Mouse (Mus musculus) fat pad, adult 2 months (tissue): ENCODE data around the gene Polk.
A peak's percentile ranks its signal among the peaks of the same experiment; 100 is the strongest.

Experiments
- DNase-seq: peaks from one replicate; pipeline ENCODE4 v3.0.0-alpha.2; 2011; ENCODE audit warnings: low read depth, low spot score; ENCODE audit errors: extremely low read depth

Polk gene

DNA sequence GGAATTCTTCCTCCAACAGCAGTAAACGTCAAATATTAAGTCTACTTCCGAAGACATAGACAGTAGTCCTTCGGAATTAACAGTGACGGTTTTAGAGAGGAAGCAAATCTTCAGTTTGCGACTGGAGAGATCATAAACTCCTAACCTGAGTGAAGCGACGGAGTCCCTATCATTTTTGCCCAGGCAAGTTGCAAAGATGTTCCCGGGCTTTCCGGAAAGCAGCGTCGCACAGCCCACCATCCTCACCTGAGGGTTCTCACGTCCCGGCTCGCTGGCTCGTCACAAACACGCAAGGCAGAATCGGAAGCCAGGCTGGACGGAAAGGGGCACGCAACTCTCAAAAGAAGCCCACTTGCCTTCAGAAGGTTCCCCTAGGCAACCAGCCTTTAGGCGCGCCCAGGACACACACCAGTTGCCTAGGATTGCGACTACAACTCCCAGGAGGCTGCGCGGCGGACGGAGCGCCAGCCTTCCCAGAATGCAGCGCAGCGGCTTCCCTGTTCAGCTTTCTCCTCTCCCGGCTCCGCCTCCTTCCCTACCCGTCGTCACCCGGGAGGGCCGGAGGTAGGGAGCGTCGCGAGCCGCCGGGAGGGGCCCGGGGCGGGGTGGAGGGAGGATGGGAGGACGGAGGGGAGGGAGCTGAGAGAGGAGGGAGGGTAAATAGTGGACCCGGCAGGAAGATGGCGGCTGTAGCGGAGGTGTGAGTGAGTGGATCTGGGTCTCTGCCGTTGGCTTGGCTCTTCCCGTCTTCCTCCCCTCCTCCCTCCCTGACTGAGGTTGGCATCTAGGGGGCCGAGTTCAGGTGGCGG is at the start of gene Polk, which contains the start of gene Col4a3bp:
Gene Polk (minus strand): TSS at position 499 of the 809 bp plus-strand sequence.
Gene Col4a3bp (plus strand): TSS at position 538 of the 809 bp plus-strand sequence.
- peak; percentile 61 for DNase-seq

DNA sequence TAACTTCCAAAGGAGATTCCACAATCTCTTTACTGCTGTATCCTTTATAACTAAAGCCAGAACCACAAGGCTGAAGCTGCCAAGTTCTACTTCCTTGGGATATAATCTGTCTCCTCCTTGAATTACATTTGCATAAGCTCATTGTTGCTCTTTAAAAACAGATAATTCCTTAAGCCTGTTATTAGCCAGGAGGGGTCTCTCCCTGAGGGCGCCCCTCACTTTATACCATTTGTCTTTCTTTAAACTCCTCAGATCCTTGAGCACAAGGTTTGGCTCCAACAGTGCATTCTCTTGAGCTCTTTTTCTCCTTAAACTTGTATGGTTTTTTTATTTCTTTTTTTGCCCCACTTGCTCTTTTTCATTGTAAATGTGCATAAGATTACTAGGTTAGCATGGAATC is 46.3 kb upstream of the Polk start:
- no peak for DNase-seq

DNA sequence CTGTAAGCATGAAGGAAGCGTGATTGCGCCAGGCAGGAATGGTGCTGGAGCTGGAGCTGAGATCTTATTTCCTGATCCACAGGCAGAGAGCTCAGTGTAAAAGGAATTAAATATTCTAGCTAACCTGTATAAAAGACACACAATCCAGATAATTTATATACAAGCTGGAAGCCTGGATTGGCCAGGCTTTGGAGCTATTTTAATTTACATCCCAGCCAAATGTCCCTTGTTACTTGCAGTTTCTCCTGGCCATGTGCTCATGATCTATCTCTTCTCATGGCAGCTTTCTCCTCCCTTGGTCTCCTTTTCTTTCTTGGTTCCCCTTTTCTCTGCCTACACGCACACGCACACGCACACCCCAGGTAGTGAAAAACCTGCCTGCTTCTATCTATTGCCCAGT is 44.2 kb upstream of the Polk start:
- no peak for DNase-seq

DNA sequence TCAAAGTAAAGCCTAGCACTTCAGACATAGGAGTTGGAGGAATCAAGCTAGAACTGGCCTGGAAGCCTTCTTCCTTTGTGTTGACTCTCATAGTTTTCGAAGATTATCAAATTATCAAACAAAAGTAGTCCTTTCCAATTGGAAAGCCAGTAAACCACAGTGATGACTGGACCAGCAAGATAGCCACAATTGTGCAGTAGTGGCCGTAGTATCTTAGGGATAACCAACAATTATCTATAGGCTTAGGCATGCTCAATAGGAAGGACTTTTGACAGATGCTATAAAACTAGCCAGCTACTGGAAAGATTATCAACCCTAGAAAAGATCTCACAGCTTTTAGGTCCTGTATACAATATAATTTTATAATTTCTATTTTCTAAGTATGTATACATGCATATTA is 41.8 kb upstream of the Polk start:
- DNase-seq, result no peak

DNA sequence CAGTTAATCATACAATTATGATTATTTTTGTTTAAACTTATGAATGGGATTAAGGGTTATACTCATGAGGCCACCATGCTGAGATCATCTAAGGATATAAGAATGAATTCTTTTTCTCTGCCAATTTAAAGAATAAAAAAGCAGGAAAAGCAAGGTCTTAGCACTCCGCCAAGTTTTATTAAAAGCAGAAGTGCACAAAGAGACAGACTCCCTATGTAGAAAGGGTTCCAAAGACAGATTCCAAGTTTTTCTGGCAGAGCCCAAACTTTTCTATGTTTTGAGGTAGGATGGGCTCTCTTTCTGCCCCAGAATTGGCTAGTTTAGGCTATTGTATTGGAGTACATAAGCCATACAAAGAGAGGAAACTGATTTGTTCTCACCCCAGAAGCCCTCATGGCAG is 37.6 kb upstream of the Polk start:
- no peak for DNase-seq

DNA sequence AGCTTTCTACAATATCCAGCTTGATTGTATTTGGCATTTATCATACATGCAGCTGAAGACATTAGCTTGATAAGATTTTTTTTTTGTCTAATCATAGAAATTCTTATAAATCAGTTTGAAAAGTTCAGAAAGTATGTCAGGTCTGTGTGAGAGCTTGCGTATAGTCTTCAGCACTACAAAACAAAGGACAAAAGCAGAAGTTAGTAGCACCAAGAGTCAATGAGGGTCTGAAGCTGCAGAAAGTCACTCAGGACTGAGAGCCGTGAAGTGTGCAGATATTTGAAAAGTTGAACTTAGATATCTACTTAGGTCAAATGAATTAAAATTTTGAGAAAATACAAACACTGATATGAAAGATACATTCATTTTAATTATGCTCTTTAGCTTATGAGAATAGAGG is 36.7 kb upstream of the Polk start:
- DNase-seq, result no peak

DNA sequence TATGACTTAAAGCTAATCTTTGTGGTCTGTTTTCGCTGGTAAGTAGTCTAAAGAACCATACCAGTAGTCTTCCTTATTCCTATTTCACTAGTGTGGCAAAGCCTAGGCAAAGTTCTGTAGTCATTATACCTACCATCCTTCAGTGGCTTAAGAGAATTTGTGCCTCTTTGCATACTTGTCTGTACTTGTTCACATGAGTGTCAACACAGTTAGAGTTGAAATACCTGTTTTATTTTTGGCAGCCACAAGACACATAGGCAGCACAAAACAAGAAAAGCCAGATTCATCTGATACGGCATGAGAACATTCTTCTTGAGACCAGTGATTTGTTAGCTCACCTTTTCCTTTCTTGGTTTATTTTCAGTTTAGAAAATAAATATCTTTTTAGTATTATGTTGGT is 31.8 kb upstream of the Polk start:
- peak; percentile 95 for DNase-seq

DNA sequence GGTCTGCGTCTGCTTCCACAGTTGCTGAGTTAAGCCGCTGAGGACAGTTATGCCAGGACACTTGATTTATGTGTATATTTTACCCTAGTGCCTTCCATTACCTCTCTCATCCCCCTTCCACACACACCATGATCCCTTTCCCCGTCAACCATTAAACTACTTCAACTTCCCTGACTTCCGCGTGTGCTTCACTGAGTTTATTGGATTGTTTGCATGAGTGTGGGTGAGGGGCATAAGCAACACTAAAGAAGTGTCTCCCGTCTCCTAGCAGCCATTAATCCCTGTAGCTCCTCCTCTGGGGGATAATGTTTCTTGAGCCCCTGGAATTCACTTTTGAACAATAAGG is 28.6 kb upstream of the Polk start:
- no peak for DNase-seq

DNA sequence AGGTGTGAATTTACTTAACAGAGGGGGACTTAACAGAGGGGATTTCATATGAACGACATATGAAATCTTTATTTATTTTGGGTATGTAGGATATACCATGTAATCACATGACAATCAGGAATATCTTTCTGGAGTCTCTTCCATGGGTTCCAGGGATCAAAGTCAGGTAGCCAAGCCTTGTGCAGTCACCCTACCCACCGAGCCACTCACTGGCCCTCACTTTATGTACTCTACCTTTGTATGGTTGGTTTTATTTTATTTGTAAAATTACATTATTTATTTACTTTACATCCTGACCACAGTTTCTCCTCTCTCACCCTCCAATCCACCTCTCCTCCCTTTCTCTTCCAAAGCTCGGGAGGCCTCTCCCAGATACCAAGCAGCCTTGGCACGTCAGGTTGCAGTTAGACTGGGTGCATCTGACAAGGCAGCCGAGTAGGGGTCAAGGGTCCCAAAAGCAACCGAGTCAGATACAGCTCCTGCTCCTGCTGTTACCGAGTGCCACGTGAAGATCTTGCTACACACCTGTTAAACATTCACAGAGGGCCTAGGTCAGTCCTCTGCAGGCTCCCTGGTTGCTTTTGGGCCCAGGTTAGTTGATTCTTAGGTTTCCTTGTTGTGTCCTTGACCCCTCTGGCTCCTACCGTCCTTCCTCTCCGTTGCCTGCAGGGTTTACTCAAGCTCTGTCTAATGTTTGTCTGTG is 28.1 kb upstream of the Polk start:
- no peak for DNase-seq

DNA sequence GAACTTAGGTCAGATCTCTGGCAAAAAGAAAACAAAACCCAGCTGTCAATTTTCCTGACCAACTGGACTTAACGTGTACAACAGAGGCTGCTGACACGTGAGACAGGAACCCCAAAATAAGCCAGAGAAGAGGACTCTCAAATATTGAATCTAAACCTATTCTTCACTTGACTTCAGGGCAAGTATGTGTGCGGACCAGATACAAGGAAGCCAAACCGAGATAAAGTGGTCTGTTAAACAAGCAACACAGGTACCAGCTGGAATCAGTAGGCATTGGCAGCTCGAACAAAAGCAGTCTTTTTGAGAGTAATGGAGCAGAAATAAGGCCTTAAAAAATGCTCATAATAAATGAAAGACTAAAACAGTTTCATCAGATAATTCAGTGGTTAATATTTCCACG is 25.6 kb upstream of the Polk start:
- no peak for DNase-seq

DNA sequence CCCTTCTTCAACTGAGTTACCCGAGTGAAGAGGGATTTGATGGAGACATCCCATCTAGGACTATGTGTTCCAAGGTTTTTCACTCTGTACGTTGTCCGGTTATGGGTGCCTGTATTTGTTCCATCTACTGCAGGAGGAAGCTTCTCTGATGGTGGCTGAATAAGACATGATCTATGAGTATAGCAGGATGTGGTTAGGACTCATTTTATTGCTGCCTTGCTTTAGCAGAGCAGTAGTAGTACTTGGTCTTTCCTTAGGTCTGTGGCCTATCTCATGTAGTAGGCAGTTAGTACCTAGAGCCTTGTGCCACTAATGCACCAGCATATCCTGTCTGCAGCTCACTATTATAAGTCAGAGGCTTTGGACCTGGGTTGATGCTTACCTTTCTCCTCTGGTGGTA is 12.7 kb upstream of the Polk start:
- no peak for DNase-seq

DNA sequence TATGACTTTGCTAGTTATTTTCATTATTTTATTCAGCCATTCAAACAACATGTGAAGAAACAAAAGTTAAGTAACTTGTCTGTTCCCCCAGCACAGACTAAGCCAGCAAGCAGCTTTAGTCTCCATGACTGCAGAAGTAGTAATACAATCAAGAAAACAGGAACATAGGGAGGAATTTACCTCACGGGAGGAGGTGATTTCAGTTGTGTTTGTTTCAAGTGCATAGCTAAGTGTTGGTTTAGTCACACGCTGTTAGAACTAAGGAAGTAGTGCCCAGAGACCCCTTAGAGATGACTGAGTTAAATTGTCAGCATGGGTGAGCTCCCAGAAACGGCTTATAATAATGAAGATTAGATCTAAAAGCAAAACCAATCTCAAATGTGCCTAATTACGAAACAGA is 5.6 kb upstream of the Polk start:
- DNase-seq, result no peak

DNA sequence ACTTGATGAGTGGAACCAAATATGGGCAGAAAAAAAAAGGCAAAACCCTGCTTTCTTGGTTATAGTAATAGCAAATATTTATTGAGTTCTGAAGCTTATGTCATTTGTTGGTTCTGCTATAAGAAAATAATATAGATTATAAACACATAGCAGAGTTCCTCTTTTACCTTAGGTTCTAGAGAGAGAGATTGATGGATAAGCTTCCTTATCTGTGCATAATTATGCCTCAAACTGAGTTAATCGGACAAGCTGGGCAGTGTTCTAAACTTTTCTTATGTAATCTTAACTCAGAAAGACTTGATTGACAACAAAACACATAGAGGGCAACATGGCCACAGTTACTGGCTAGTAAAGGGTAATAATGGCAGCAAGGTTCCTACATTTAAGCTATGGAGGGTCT is 4.9 kb upstream of the Polk start:
- no peak for DNase-seq

DNA sequence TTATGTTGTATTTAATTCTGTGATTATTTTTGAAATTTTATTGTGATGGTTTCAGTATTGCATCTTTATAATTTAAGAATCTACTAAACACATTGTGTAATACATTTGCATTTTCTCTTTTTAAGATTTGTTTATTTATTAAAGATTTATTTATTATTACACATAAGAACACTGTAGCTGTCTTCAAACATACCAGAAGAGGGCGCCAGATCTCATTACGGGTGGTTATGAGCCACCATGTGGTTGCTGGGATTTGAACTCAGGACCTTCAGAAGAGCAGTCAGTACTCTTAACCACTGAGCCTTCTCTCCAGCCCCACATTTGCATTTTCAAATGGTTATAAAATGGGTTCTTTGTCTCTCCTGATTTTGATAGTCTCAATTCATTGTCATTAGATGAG is 2.1 kb upstream of the Polk start:
- DNase-seq, result no peak

DNA sequence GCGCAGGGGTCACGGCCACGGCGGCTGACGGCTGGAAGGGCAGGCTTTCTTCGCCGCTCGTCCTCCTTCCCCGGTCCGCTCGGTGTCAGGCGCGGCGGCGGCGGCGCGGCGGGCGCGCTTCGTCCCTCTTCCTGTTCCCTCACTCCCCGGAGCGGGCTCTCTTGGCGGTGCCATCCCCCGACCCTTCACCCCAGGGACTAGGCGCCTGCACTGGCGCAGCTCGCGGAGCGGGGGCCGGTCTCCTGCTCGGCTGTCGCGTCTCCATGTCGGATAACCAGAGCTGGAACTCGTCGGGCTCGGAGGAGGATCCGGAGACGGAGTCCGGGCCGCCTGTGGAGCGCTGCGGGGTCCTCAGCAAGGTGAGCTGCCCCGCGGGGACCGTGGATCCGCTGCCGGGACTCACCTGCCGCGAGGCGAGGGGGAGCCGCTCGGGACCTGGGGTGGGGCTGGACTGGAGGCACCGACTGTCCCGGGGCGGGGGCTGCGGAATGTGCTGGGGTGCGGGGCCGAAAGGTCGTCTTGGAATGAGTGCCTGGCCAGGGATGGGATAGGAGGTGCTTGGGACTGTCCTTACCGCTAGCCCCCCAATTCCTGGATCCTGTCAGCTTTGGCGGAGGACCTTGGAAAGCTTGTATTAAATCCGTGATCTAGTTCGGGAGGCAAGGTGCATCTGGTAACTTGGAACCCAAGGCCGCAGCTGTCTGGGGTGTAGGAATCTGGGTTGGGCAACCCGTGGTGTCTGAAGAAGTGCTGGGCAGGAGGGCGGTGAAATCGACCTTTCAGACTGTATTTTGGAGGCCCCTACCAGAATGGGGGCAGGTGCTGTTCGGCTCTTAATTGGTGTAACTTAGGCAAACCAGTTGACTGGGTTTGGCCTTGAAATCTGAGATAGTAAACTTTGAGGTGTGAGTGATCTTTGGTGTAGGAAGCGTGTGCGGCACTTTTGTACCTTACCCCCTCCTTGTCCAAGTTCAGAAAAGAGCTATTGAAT is 817 bp upstream of the Polk start:
- DNase-seq, result no peak

DNA sequence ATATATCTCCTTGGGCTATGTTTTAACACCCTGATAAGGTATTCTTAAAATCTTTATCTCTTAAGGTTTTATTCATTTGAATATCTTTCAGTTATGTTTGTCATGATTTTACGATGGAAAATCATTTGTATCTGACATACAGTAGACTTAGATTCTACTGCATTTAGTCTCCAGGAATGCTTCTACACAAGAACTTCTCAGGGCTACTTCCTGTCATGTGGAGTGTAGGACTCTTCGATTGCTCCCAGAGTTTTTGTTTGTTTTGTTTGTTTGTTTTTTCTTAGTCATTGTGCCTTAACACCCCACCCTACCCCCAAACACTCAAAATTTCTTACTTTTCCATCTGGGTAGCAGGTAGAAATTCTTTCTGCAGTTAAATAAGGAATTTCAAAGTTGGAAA is 998 bp downstream of the Polk start:
- DNase-seq, result no peak

DNA sequence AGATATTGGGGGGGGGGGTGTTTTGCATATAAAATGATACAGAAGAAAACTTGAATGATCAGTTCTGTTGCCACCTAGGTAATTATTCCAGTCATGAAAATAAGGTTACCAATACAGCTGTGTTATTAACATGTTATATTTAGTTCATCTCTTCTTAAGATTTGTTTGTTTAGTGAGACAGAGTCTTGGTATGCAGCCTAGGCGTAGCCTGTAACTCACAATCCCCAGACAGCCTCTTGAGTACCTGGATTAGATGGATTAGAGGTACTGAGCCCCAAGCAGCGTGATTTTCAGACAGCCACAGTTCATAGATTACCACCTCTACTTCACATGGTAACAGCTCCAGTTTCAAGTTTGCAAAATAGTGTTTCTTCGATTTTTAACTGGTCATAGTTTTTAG is 4.3 kb downstream of the Polk start:
- no peak for DNase-seq

DNA sequence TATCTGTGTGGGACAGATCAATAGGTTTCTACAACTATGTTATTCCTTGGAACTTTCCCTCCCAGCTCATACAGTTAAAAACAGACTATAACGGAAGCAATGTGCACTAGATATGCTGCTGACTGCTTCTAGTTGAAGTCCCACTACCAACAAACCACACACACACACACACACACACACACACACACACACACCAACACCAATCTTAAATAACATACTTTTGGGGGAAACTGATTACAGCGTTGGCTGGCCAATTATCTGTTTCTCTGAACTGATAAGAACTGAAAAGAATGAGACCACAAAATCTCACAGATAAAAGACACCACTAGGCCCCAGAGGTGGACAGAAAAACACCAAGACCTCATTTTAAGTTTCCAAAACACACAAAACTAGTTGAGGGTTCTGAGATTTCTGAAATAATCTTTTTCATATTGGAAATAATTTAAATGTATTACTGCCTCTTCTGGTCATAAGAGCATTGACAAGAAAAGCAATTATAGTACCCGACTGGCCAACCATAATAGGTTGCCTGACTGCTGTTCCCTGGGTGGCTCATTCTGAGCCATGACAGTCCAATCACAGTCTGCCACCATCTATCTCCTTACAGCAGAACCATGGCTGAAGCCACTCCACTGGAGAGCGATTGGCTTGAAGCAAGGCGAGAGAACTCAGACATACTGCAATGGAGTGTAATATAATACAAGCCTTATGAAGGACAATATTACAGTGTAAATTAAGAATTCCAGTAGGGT is 5.4 kb downstream of the Polk start:
- no peak for DNase-seq

DNA sequence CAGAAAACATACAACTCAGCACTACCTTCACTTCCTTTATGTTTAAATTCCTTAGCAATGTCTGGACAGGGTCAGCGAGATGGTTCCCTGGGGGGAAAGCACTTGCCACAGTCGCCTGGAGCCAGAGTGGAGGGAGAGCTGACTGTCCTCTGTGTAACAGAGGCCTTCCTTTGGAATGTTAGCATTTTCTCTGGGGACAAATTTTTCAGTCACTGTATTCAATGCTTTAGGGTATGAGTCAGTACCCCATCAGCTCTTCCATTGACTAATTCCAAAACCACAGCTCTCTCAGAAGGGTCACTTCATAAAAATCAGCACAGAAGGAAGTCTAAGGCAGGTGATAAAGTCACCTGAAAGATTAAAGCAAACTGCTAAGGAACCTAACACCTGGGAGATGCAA is 8.6 kb downstream of the Polk start:
- no peak for DNase-seq

DNA sequence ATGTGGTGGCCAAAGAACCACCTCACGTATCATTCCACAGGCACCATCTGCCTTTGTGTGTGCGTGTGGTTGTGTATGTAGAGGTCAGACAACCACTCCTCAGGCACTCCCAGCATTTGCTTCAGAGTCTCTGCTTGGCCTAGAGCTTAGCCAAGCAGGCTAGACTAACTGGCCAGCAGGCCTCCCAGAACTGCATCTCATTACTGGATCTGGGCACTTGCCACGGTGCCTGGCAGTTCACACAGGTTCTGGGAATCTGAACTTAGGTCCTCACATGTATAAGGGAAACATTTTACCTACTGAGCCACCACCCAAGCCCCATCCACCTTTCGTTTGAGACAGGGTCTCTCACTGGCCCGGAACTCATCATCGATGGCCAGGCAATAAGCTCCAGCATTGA is 10.2 kb downstream of the Polk start:
- no peak for DNase-seq

DNA sequence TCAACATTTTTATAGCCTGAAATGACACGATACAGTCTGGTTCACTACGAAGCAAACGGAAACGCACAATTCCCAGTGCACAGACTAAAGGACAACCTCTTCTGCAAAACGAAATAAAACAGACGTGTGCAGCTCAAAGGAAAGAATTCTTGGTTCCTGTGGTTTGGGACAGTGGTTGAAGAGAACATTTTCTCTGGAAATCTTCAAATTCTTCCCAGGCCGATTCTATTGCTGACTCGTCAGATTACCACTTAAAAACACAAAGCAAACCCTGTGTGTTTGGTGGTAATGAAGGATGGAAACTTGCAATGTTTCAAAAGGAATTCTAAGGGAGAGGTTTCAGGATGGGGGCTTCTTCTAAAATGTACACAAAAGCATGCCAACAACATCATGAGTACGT is 12.3 kb downstream of the Polk start:
- no peak for DNase-seq
